Mouse (Mus musculus): ENCODE measurements around the gene Kcnj15. TPM values are rescaled to one million over a fixed set of nuclear protein-coding genes. Genes with fewer than 3 reads are reported as not detected.

Gene Kcnj15
- polyA plus RNA-seq, 1 experiment from 2014 or later, result 0.06 TPM

- no peaks in the 10 kb centered on the region for H3K36me3 ChIP-seq (ENCODE audit: control insufficient read depth, insufficient read depth, low read length)
- H3K27ac ChIP-seq (ENCODE audit: low read depth, low read length), result no peak overlapping the region
- no peaks in the 10 kb centered on the region for H3K9me3 ChIP-seq (replicated peaks; ENCODE audit: control insufficient read depth, low read length)
- DNase-seq (ENCODE audit: low spot score) (no peak), ATAC-seq (no peak)
- 88% methylated on average over 4 of the region's 4 CpGs for WGBS
- H3K27me3 ChIP-seq (replicated peaks; ENCODE audit: control insufficient read depth, insufficient read depth, low read length), result no peaks in the 10 kb centered on the region
- no peak overlapping the region for H3K4me3 ChIP-seq (ENCODE audit: low read depth, low read length)
- no peak overlapping the region for H3K4me2 ChIP-seq (ENCODE audit: low read length)
- H3K9ac ChIP-seq (ENCODE audit: low read length), result no peak overlapping the region
- H3K4me1 ChIP-seq (ENCODE audit: control insufficient read depth, insufficient read depth, low read length), result no peaks in the 10 kb centered on the region
These were observed 15.2 kb upstream of the Kcnj15 start for GRCm38 (mm10) chr16:95242114-95242513.

DNA sequence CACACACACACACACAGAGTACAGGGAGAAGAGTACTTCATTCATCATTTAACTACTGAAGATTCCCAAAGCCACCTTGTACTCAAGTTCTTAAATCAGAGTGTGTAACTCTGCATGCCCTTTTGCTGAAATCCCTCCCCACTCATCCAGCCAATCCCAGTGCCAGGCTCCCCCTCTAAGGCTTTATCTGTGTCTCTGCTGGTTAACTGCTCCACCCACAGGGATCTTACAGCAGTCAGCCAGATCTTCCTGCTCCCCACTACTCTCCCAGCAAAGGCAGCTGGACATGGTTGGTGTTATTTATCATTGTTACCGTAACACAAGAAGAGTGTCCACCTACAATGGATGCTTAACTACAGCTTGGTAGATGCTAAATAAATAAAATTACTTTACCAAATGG, 14.0 kb upstream of the Kcnj15 start:
- no peak overlapping the region for H3K4me3 ChIP-seq (ENCODE audit: low read depth, low read length)
- H3K4me2 ChIP-seq (ENCODE audit: low read length), result no peak overlapping the region
- H3K27me3 ChIP-seq (replicated peaks; ENCODE audit: control insufficient read depth, insufficient read depth, low read length), result no peaks in the 10 kb centered on the region
- WGBS, result 96% methylated on average over 1 of the region's 1 CpGs
- H3K36me3 ChIP-seq (ENCODE audit: control insufficient read depth, insufficient read depth, low read length), result no peaks in the 10 kb centered on the region
- DNase-seq (ENCODE audit: low spot score), result no peak
- H3K4me1 ChIP-seq (ENCODE audit: control insufficient read depth, insufficient read depth, low read length), result no peaks in the 10 kb centered on the region
- H3K9me3 ChIP-seq (replicated peaks; ENCODE audit: control insufficient read depth, low read length), result no peaks in the 10 kb centered on the region
- no peak overlapping the region for H3K9ac ChIP-seq (ENCODE audit: low read length)
- no peak for ATAC-seq
- H3K27ac ChIP-seq (ENCODE audit: low read depth, low read length), result no peak overlapping the region

DNA sequence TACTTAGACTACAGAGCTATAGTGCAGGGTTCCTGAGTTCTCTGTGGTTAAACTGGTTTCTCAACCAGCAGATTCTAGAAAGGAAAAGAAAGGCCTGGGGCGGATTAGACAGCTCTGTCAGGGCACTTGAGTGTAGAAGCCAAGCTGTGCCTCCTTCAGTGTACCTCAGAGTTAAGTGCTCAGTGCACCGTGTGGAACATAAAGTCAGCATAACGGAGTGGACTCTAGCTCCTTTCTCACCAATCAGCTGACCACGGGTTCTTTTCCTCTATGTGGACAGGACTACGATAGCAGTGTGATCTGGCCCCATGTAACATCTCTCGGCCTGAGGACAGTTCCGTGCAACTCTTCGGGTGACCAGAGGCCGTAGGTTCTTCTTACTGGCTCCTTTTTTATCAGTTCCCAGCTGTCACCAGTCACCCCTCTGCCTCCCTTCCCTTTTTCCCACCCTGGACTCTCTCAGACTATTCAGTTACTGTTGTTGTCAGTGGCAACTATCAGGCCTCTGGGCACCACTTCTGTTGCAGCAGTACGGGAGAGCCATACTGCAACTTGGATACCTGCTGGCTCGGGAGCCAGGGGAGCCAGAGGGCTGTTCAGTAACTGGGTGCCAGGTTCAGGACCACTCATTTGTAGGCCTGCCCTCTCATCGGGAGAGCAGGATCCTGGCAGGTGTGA, 12.6 kb upstream of the Kcnj15 start:
- H3K27me3 ChIP-seq (replicated peaks; ENCODE audit: control insufficient read depth, insufficient read depth, low read length), result no peaks in the 10 kb centered on the region
- H3K9me3 ChIP-seq (replicated peaks; ENCODE audit: control insufficient read depth, low read length), result no peaks in the 10 kb centered on the region
- no peaks in the 10 kb centered on the region for H3K36me3 ChIP-seq (ENCODE audit: control insufficient read depth, insufficient read depth, low read length)
- WGBS, result 88% methylated on average over 12 of the region's 12 CpGs
- no peaks in the 10 kb centered on the region for H3K4me1 ChIP-seq (ENCODE audit: control insufficient read depth, insufficient read depth, low read length)
- H3K4me3 ChIP-seq (ENCODE audit: low read depth, low read length), result no peak overlapping the region
- no peak overlapping the region for H3K4me2 ChIP-seq (ENCODE audit: low read length)
- H3K27ac ChIP-seq (ENCODE audit: low read depth, low read length), result no peak overlapping the region
- H3K9ac ChIP-seq (ENCODE audit: low read length), result no peak overlapping the region
- ATAC-seq, result no peak
- no peak for DNase-seq (ENCODE audit: low spot score)

GRCm38 (mm10) chr16:95245499-95245898, 11.9 kb upstream of the Kcnj15 start:
- H3K4me2 ChIP-seq (ENCODE audit: low read length), result no peak overlapping the region
- no peak overlapping the region for H3K27ac ChIP-seq (ENCODE audit: low read depth, low read length)
- H3K27me3 ChIP-seq (replicated peaks; ENCODE audit: control insufficient read depth, insufficient read depth, low read length), result no peaks in the 10 kb centered on the region
- H3K9me3 ChIP-seq (replicated peaks; ENCODE audit: control insufficient read depth, low read length), result no peaks in the 10 kb centered on the region
- DNase-seq (ENCODE audit: low spot score) (no peak), ATAC-seq (no peak)
- H3K4me1 ChIP-seq (ENCODE audit: control insufficient read depth, insufficient read depth, low read length), result no peaks in the 10 kb centered on the region
- no peak overlapping the region for H3K9ac ChIP-seq (ENCODE audit: low read length)
- 87% methylated on average over 3 of the region's 3 CpGs for WGBS
- no peaks in the 10 kb centered on the region for H3K36me3 ChIP-seq (ENCODE audit: control insufficient read depth, insufficient read depth, low read length)
- no peak overlapping the region for H3K4me3 ChIP-seq (ENCODE audit: low read depth, low read length)

DNA sequence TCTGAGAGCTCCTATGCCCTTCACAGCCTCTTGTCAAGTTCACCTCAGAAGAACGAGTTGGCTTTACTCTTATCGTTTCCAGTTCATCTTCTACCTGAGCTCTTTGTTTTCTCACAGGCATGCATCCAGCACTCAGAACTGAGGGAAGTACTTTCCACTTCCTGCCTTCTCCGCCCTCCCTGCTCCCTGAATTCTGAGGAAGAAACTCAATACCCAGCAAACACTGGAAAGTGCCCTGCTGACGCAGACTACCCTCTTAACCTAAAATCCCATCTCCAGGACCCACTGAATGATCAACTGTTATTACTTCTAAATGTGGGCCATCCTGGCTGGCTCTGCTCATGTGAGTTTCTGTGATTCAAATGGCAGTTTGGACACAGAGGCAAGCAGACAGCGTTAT, 8.7 kb upstream of the Kcnj15 start:
- no peak overlapping the region for H3K27ac ChIP-seq (ENCODE audit: low read depth, low read length)
- ATAC-seq (no peak), DNase-seq (ENCODE audit: low spot score) (no peak)
- 91% methylated on average over 5 of the region's 5 CpGs for WGBS
- H3K4me3 ChIP-seq (ENCODE audit: low read depth, low read length), result no peak overlapping the region
- no peaks in the 10 kb centered on the region for H3K4me1 ChIP-seq (ENCODE audit: control insufficient read depth, insufficient read depth, low read length)
- H3K4me2 ChIP-seq (ENCODE audit: low read length), result no peak overlapping the region
- no peak overlapping the region for H3K9ac ChIP-seq (ENCODE audit: low read length)
- H3K36me3 ChIP-seq (ENCODE audit: control insufficient read depth, insufficient read depth, low read length), result no peaks in the 10 kb centered on the region
- H3K9me3 ChIP-seq (replicated peaks; ENCODE audit: control insufficient read depth, low read length), result no peaks in the 10 kb centered on the region
- H3K27me3 ChIP-seq (replicated peaks; ENCODE audit: control insufficient read depth, insufficient read depth, low read length), result no peaks in the 10 kb centered on the region

GRCm38 (mm10) chr16:95256648-95257047, 710 bp upstream of the Kcnj15 start:
- ATAC-seq, result no peak
- no peak overlapping the region for H3K9ac ChIP-seq (ENCODE audit: low read length)
- DNase-seq (ENCODE audit: low spot score), result no peak
- H3K9me3 ChIP-seq (replicated peaks; ENCODE audit: control insufficient read depth, low read length), result no peaks in the 10 kb centered on the region
- H3K27me3 ChIP-seq (replicated peaks; ENCODE audit: control insufficient read depth, insufficient read depth, low read length), result no peaks in the 10 kb centered on the region
- no peaks in the 10 kb centered on the region for H3K36me3 ChIP-seq (ENCODE audit: control insufficient read depth, insufficient read depth, low read length)
- WGBS, result 86% methylated on average over 2 of the region's 2 CpGs
- H3K4me3 ChIP-seq (ENCODE audit: low read depth, low read length), result no peak overlapping the region
- no peaks in the 10 kb centered on the region for H3K4me1 ChIP-seq (ENCODE audit: control insufficient read depth, insufficient read depth, low read length)
- no peak overlapping the region for H3K4me2 ChIP-seq (ENCODE audit: low read length)
- no peak overlapping the region for H3K27ac ChIP-seq (ENCODE audit: low read depth, low read length)

DNA sequence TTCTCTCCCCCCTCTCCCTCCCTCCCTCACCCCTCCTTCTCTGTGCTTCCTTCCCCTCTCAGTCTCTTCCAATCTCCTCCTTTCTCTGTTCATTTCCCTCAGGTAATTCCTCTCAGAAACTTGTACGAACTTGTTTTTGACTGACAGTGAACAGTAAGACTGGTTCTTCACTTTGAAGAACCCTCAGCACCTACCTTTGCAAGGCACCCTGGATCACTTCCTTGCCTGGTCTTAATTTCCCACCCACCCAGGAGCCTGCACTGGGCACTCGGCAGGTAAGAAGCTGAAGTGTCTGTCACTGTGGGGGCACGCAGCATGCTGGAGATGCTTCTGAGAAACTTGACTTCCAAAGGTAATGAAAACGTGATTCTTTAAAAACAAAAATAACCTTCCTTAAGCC, 742 bp downstream of the Kcnj15 start:
- WGBS, result 51% methylated on average over 4 of the region's 4 CpGs
- H3K9me3 ChIP-seq (replicated peaks; ENCODE audit: control insufficient read depth, low read length), result no peaks in the 10 kb centered on the region
- no peak for ATAC-seq

GRCm38 (mm10) chr16:95259505-95259904, 2.1 kb downstream of the Kcnj15 start:
- H3K4me3 ChIP-seq (ENCODE audit: low read depth, low read length), result no peak overlapping the region
- H3K9ac ChIP-seq (ENCODE audit: low read length), result no peak overlapping the region
- no peaks in the 10 kb centered on the region for H3K9me3 ChIP-seq (replicated peaks; ENCODE audit: control insufficient read depth, low read length)
- no peaks in the 10 kb centered on the region for H3K36me3 ChIP-seq (ENCODE audit: control insufficient read depth, insufficient read depth, low read length)
- ATAC-seq, result no peak
- 77% methylated on average over 4 of the region's 4 CpGs for WGBS
- no peaks in the 10 kb centered on the region for H3K4me1 ChIP-seq (ENCODE audit: control insufficient read depth, insufficient read depth, low read length)
- H3K27ac ChIP-seq (ENCODE audit: low read depth, low read length), result no peak overlapping the region
- H3K4me2 ChIP-seq (ENCODE audit: low read length), result no peak overlapping the region
- no peaks in the 10 kb centered on the region for H3K27me3 ChIP-seq (replicated peaks; ENCODE audit: control insufficient read depth, insufficient read depth, low read length)
- no peak for DNase-seq (ENCODE audit: low spot score)

More for the DNA sequence above, 742 bp downstream of the Kcnj15 start:
- Histone ChIP-seq H3K4me3 (ENCODE audit: low read depth, low read length) (no peak overlapping the region), H3K4me2 (ENCODE audit: low read length) (no peak overlapping the region), H3K27ac (ENCODE audit: low read depth, low read length) (no peak overlapping the region), H3K4me1 (ENCODE audit: control insufficient read depth, insufficient read depth, low read length) (no peaks in the 10 kb centered on the region), H3K27me3 (replicated peaks; ENCODE audit: control insufficient read depth, insufficient read depth, low read length) (no peaks in the 10 kb centered on the region), H3K36me3 (ENCODE audit: control insufficient read depth, insufficient read depth, low read length) (no peaks in the 10 kb centered on the region), H3K9ac (ENCODE audit: low read length) (no peak overlapping the region)
- no peak for DNase-seq (ENCODE audit: low spot score)

- no peak overlapping the region for H3K4me3 ChIP-seq (ENCODE audit: low read depth, low read length)
- no peak overlapping the region for H3K4me2 ChIP-seq (ENCODE audit: low read length)
- no peaks in the 10 kb centered on the region for H3K27me3 ChIP-seq (replicated peaks; ENCODE audit: control insufficient read depth, insufficient read depth, low read length)
- ATAC-seq, result no peak
- no peak for DNase-seq (ENCODE audit: low spot score)
- no peak overlapping the region for H3K9ac ChIP-seq (ENCODE audit: low read length)
- H3K9me3 ChIP-seq (replicated peaks; ENCODE audit: control insufficient read depth, low read length), result no peaks in the 10 kb centered on the region
- H3K27ac ChIP-seq (ENCODE audit: low read depth, low read length), result no peak overlapping the region
- no peaks in the 10 kb centered on the region for H3K4me1 ChIP-seq (ENCODE audit: control insufficient read depth, insufficient read depth, low read length)
- WGBS, result 74% methylated on average over 5 of the region's 5 CpGs
- no peaks in the 10 kb centered on the region for H3K36me3 ChIP-seq (ENCODE audit: control insufficient read depth, insufficient read depth, low read length)
These were observed 3.3 kb downstream of the Kcnj15 start for GRCm38 (mm10) chr16:95260693-95261092.
